Mouse (Mus musculus) natural killer cell, adult 2 months (primary cell): Measurements from ENCODE around the gene Tsen34.
"Not testable (repeated sequence)": the region's sequence is repeated elsewhere in the genome, so short reads cannot be mapped to it uniquely, and the experiment has no call there.

ENCODE experiments used
- DNase-seq, 2 experiments: peaks; one replicate each; pipeline ENCODE4 v3.0.0; 2022; ENCODE audit warnings: low spot score in 2 of 2

Gene Tsen34

GRCm38 (mm10) chr7:3685400-3686187 is 7.1 kb upstream of the Tsen34 start:
- no peak for DNase-seq

GRCm38 (mm10) chr7:3691919-3692318 is 744 bp upstream of the Tsen34 start:
- DNase-seq: no peak

GRCm38 (mm10) chr7:3692987-3693808 is 535 bp downstream of the Tsen34 start, which contains the start of gene Mboat7:
Mboat7 (minus strand) TSS chr7:3693523.
- DNase-seq: peak; percentile 97 to 98

- no peak for DNase-seq
Measured at GRCm38 (mm10) chr7:3693809-3694075, 1.1 kb downstream of the Tsen34 start.

GRCm38 (mm10) chr7:3694076-3694948 is 1.6 kb downstream of the Tsen34 start:
- peak; percentile 51 to 65 for DNase-seq

GRCm38 (mm10) chr7:3694949-3695305 is 2.3 kb downstream of the Tsen34 start:
- DNase-seq: not testable (repeated sequence)

GRCm38 (mm10) chr7:3698471-3698870 is 5.8 kb downstream of the Tsen34 start:
- DNase-seq: no peak

- no peak for DNase-seq
Measured at GRCm38 (mm10) chr7:3703148-3703878, 10.7 kb downstream of the Tsen34 start.

- peak; percentile 96 for DNase-seq
Measured at GRCm38 (mm10) chr7:3703879-3704441, 11.3 kb downstream of the Tsen34 start, which contains the start of gene Rps9. Rps9 (plus strand) TSS chr7:3703993.

- no peak for DNase-seq
Measured at GRCm38 (mm10) chr7:3704475-3704874, 11.8 kb downstream of the Tsen34 start.

- not testable (repeated sequence) for DNase-seq
Measured at GRCm38 (mm10) chr7:3705461-3705860, 12.8 kb downstream of the Tsen34 start.

- DNase-seq: no peak
Measured at GRCm38 (mm10) chr7:3705911-3706310, 13.2 kb downstream of the Tsen34 start.

GRCm38 (mm10) chr7:3706343-3706934 is 13.8 kb downstream of the Tsen34 start:
- DNase-seq: no peak

GRCm38 (mm10) chr7:3707027-3707426 is 14.4 kb downstream of the Tsen34 start:
- DNase-seq: peak in 1 of 2 experiments; percentile 45

- DNase-seq: no peak
Measured at GRCm38 (mm10) chr7:3707568-3708413, 15.1 kb downstream of the Tsen34 start.

- DNase-seq: not testable (repeated sequence)
Measured at GRCm38 (mm10) chr7:3708447-3708980, 15.9 kb downstream of the Tsen34 start.

GRCm38 (mm10) chr7:3709000-3709399 is 16.3 kb downstream of the Tsen34 start:
- DNase-seq: no peak

GRCm38 (mm10) chr7:3712264-3712942 is 19.7 kb downstream of the Tsen34 start:
- DNase-seq: no peak

- DNase-seq: no peak
Measured at GRCm38 (mm10) chr7:3715249-3715648, 22.6 kb downstream of the Tsen34 start.
